Mouse (Mus musculus) heart, adult 2 months (tissue): Measurements from ENCODE around the gene Pdia4.

Experiments used
- CTCF ChIP-seq: fragments of 200-600 bp; IDR thresholded peaks from 2 replicates; pipeline ENCODE4 v1.8.1; 2022; ENCODE audit warnings: antibody characterized with exemption, mild to moderate bottlenecking, moderate library complexity
- EP300 ChIP-seq: fragments of 200-500 bp; IDR thresholded peaks from 2 replicates; pipeline ENCODE4 v1.6.1; 2011; ENCODE audit warnings: low read depth, low read length, control low read depth; ENCODE audit not compliant: insufficient read depth
- POLR2A ChIP-seq: fragments of 200-500 bp; IDR thresholded peaks from 2 replicates; pipeline ENCODE4 v1.6.1; 2011; ENCODE audit warnings: mild to moderate bottlenecking, low read depth, low read length, control low read depth; ENCODE audit not compliant: insufficient read depth

DNA sequence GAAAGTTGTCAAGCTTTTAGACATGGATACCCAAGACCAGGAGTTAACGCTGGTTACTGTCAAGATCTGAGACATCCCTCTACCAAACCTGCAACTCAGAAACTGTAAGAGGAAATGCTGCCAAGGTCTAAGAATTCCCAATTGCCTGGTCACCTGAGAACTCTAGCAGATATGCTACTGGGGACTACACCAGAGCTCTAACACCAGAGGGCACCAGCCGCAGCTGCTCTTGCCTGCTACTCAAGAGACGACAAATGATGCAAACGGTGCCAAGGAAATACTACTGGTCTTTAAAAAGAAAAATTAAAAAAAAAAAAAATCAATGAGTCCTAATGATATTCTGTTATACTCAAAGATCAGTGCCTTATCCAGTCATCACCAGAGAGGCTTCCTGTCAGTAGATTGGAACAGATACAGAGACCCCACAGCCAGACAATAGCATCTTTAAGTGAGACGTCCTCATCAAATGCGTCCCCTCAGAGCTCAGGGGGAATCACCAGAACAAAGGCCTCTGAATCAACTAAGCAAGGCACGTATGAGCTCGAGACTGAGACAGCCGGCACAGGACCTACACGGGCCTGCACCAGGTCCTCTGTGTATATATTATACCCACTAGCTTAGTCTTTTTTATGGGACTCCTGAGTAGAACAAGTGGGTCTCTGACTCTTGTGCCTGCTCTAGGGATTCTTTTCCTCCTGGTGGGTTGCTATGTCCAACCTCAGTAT is 19.0 kb downstream of the Pdia4 start:
- TF ChIP-seq POLR2A (no peak), CTCF (peak; percentile 68), EP300 (no peak)
